Mouse (Mus musculus): ENCODE data around the gene Ctnna2.

Gene Ctnna2

DNA sequence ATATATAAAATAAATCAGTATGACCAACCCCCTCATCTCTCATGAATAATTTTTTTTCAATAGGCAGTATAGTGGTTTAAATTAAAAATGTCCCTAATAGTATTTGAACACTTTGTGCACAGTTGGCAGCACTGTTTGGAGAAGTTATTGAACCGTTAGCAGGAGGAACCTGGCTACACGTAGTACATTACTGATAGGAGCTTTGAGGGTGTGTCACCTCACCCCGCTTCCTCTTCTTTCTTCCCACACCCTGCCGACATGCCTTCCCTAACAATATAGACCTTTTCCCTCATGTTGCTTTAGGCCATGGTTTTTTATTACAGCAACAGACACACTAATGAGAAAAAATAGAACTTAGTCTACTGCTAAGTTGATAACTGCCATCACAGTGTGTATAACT, 1071.4 kb downstream of the Ctnna2 start:
- no peak for DNase-seq (ENCODE audit: low spot score in 2 of 2)

DNA sequence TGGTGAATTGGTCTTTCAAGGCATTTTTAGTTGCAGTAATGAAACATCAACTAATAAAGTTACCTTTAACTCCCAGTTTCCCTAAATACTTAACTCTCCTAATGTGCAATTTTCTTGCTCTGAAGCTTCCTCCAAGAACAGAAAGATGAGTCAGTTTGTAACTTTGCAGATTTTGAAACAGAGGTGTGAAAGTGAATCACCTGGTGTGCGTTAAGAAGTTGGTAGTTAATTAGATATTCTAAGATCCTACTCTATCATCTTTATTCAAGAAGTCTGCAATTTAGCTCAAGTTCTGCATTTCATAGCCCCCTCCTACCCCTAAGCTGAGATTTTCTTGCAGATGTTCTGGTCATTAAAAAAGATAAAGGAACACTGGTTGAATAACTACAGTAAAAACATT, 1082.3 kb downstream of the Ctnna2 start:
- DNase-seq (ENCODE audit: low spot score in 2 of 2), result no peak
